In the genomic region with DNA sequence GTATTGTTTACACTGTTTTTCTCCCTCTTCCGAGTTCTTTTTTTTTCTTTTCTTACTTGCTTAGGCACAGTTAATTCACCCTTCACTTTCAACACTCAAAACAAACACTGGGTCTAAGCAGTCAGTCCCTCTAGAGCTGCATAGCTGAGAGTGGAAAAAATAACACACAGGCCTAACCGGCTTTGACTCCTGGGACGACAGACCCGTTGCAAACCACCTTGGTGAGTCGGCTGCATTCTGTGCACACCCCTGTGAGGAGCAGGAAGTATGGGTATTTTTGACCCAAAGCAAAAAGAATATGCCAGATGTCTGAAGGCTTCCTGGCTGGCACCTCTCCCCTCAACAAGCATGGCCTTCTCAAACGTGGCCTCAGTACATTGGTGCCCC, we compare ENCODE assay signal across 9 mouse cellular contexts.
A peak's percentile ranks its signal among the peaks of the same experiment; 100 is the strongest.
DNase-seq lines count a peak whose midpoint lies in the region; ATAC-seq lines count a peak whose summit lies in the region.
"Had no signal": no experiment of that assay in that cellular context is flagged by ENCODE, and none has a peak within 500 bp of the region (broad histone marks: within the 10 kb centered on the region; RNA-seq: fewer than 3 reads in every experiment).

No protein-coding gene starts in this region.

- H3K9me3 ChIP-seq in hindbrain, embryonic 11.5 days (ENCODE audit: control insufficient read depth, low read length), result no peaks in the 10 kb centered on the region
- no peaks in the 10 kb centered on the region for H3K9me3 ChIP-seq in midbrain, embryonic 14.5 days (ENCODE audit: control insufficient read depth, low read length)

- no peak overlapping the region for H3K4me2 ChIP-seq in hindbrain, embryonic 11.5 days (replicated peaks; ENCODE audit: low read depth, low read length)
- H3K4me2 ChIP-seq in midbrain, embryonic 14.5 days (ENCODE audit: low read length), result no peak overlapping the region

- DNase-seq in embryo, embryonic 11 days, result peak; percentile 46
- no peak for DNase-seq in embryo, embryonic 9.5 days (ENCODE audit: extremely low spot score)
- peak; percentile 17 for DNase-seq in hindbrain, embryonic 11.5 days (ENCODE audit: low spot score)
- DNase-seq in midbrain, embryonic 14.5 days, result no peak
- DNase-seq in cerebellum, postnatal 36 days, result no peak
- DNase-seq in gastrocnemius, postnatal 25 days, result no peak
- no peak for DNase-seq in gastrocnemius, postnatal 14 days

- intact Hi-C loops in gastrocnemius, postnatal 14 days (cut with DNase I; ENCODE audit: low total_unique reads), result no loop called here

- H3K27me3 ChIP-seq in hindbrain, embryonic 11.5 days (ENCODE audit: control insufficient read depth, insufficient read depth, low read length), result no peaks in the 10 kb centered on the region
- H3K27me3 ChIP-seq in midbrain, embryonic 14.5 days (ENCODE audit: control insufficient read depth, insufficient read depth, low read length), result no peaks in the 10 kb centered on the region

- no peak overlapping the region for H3K27ac ChIP-seq in hindbrain, embryonic 11.5 days (ENCODE audit: low read depth, low read length)
- H3K27ac ChIP-seq in midbrain, embryonic 14.5 days (replicated peaks; ENCODE audit: low read depth, low read length), result peak overlapping the region; percentile 73; the same call in 1 of the 2 replicates

- H3K9ac ChIP-seq in hindbrain, embryonic 11.5 days (ENCODE audit: low read depth, low read length), result no peak overlapping the region
- 0 out of 2 replicates have a peak overlapping the region, but pooled peaks have one; percentile 9 for H3K9ac ChIP-seq in midbrain, embryonic 14.5 days (replicated peaks; ENCODE audit: low read length)

- WGBS in hindbrain, embryonic 11.5 days, result 28% methylated on average over 6 of the region's 6 CpGs
- WGBS in midbrain, embryonic 14.5 days, result 10% methylated on average over 6 of the region's 6 CpGs

- ATAC-seq in CD4-positive, CD25-positive, alpha-beta regulatory T cell, adult 4 months, result peak; percentile 74
- no peak for ATAC-seq in hindbrain, embryonic 11.5 days (ENCODE audit: low FRiP score)
- ATAC-seq in midbrain, embryonic 14.5 days (ENCODE audit: low FRiP score, low TSS enrichment), result no peak

- H3K4me1 ChIP-seq in hindbrain, embryonic 11.5 days (replicated peaks; ENCODE audit: control insufficient read depth, insufficient read depth, low read length), result peaks cover 3% of the 10 kb centered on the region
- H3K4me1 ChIP-seq in midbrain, embryonic 14.5 days (ENCODE audit: control insufficient read depth, insufficient read depth, low read length), result peaks cover 15% of the 10 kb centered on the region

- no peak overlapping the region for H3K4me3 ChIP-seq in hindbrain, embryonic 11.5 days (ENCODE audit: low read depth, low read length)
- H3K4me3 ChIP-seq in midbrain, embryonic 14.5 days (replicated peaks; ENCODE audit: low read depth, low read length), result no peak overlapping the region
- H3K4me3 ChIP-seq: erythroblast, embryonic 14.5 days had no signal

- no peaks in the 10 kb centered on the region for H3K36me3 ChIP-seq in hindbrain, embryonic 11.5 days (ENCODE audit: control insufficient read depth, insufficient read depth, low read length)
- no peaks in the 10 kb centered on the region for H3K36me3 ChIP-seq in midbrain, embryonic 14.5 days (ENCODE audit: control insufficient read depth, insufficient read depth, low read length)

Comparison
In these comparisons a context has a peak if more than half of its experiments do, and no peak if none do; other contexts are left out.
1. DNase-seq: peak in embryo, embryonic 11 days (single experiment) and hindbrain, embryonic 11.5 days (single experiment); none in embryo, embryonic 9.5 days (single experiment), midbrain, embryonic 14.5 days (single experiment), cerebellum, postnatal 36 days (0 of 2), gastrocnemius, postnatal 25 days (single experiment) and gastrocnemius, postnatal 14 days (single experiment).